Mouse (Mus musculus): ENCODE measurements at regions not wholly inside any gene's neighbourhood (a gene's known extent, or its start where the extent isn't known, plus 50 kb on each side); places are given as distances from the start of the nearest gene placed in this dataset.
A peak's percentile ranks its signal among the peaks of the same experiment; 100 is the strongest.

GRCm38 (mm10) chr16:5374818-5375605 lies 119.2 kb upstream of the Eef2kmt start:
- peak; percentile 10 for DNase-seq (ENCODE audit: low spot score)

GRCm38 (mm10) chr16:5371175-5371893 lies 115.6 kb upstream of the Eef2kmt start:
- no peak for DNase-seq (ENCODE audit: low spot score)

- DNase-seq (ENCODE audit: low spot score), result no peak
Observed at GRCm38 (mm10) chr16:5370496-5370895, 114.7 kb upstream of the Eef2kmt start.

GRCm38 (mm10) chr16:5368897-5369558 lies 113.2 kb upstream of the Eef2kmt start:
- peak; percentile 63 for DNase-seq (ENCODE audit: low spot score)

- DNase-seq (ENCODE audit: low spot score), result no peak
Observed at GRCm38 (mm10) chr16:5368357-5368756, 112.6 kb upstream of the Eef2kmt start.

GRCm38 (mm10) chr16:5367581-5368119 lies 111.9 kb upstream of the Eef2kmt start:
- DNase-seq (ENCODE audit: low spot score), result no peak

GRCm38 (mm10) chr16:5366021-5366420 lies 110.2 kb upstream of the Eef2kmt start:
- DNase-seq (ENCODE audit: low spot score), result no peak

- no peak for DNase-seq (ENCODE audit: low spot score)
Observed at GRCm38 (mm10) chr16:5363007-5363570, 107.3 kb upstream of the Eef2kmt start.

- DNase-seq (ENCODE audit: low spot score), result no peak
Observed at GRCm38 (mm10) chr16:5359193-5359592, 103.4 kb upstream of the Eef2kmt start.

- DNase-seq (ENCODE audit: low spot score), result no peak
Observed at GRCm38 (mm10) chr16:5353881-5354280, 98.1 kb upstream of the Eef2kmt start.

- peak; percentile 88 for DNase-seq (ENCODE audit: low spot score)
Observed at GRCm38 (mm10) chr16:5351890-5352571, 96.2 kb upstream of the Eef2kmt start.

GRCm38 (mm10) chr16:5347151-5347550 lies 91.4 kb upstream of the Eef2kmt start:
- DNase-seq (ENCODE audit: low spot score), result no peak

- DNase-seq (ENCODE audit: low spot score), result no peak
Observed at GRCm38 (mm10) chr16:5342326-5342725, 86.5 kb upstream of the Eef2kmt start.

GRCm38 (mm10) chr16:5316271-5316670 lies 60.5 kb upstream of the Eef2kmt start:
- DNase-seq (ENCODE audit: low spot score), result no peak

- no peak for DNase-seq (ENCODE audit: low spot score)
Observed at GRCm38 (mm10) chr16:5313261-5313660, 57.5 kb upstream of the Eef2kmt start.

- no peak for DNase-seq (ENCODE audit: low spot score)
Observed at GRCm38 (mm10) chr16:5311456-5311855, 55.7 kb upstream of the Eef2kmt start.

GRCm38 (mm10) chr16:5310736-5311135 lies 55.0 kb upstream of the Eef2kmt start:
- DNase-seq (ENCODE audit: low spot score), result no peak

GRCm38 (mm10) chr16:5307761-5308160 lies 52.0 kb upstream of the Eef2kmt start:
- DNase-seq (ENCODE audit: low spot score), result no peak

GRCm38 (mm10) chr16:5307249-5307605 lies 51.4 kb upstream of the Eef2kmt start:
- no peak for DNase-seq (ENCODE audit: low spot score)

- DNase-seq (ENCODE audit: low spot score), result peak; percentile 91
Observed at GRCm38 (mm10) chr16:5306588-5307248, 50.9 kb upstream of the Eef2kmt start.
